Mouse (Mus musculus): ENCODE results near the gene Nxph3.

GRCm38 (mm10) chr11:95509126-95509717 is 5.1 kb downstream of the Nxph3 start:
- TF ChIP-seq GATA2 (IDR thresholded peaks at IDR 0.05; ENCODE audit: borderline replicate concordance, low read depth, low read length) (no peak), CTCF (IDR thresholded peaks at IDR 0.05; ENCODE audit: low read depth, low read length) (peak; percentile 45), TAL1 (conservative IDR thresholded peaks at IDR 0.05; ENCODE audit: low read depth, low read length) (no peak), GATA1 (IDR thresholded peaks at IDR 0.05; ENCODE audit: borderline replicate concordance, low read length) (no peak)

Measured in G1E (cell line).